Mouse (Mus musculus) macrophage (primary cell): Measurements from ENCODE around the gene Klrc3. TPM values are rescaled to one million over a fixed set of nuclear protein-coding genes. Genes with fewer than 3 reads are reported as not detected.
"Not testable (repeated sequence)": the region's sequence is repeated elsewhere in the genome, so short reads cannot be mapped to it uniquely, and the experiment has no call there.

ENCODE experiments used
- H3K27ac ChIP-seq: fragments of 350-480 bp; formaldehyde crosslinking; 2 replicates; pipeline ENCODE4 v1.9.0; 2021
- H3K36me3 ChIP-seq: fragments of 350-480 bp; formaldehyde crosslinking; 2 replicates; pipeline ENCODE4 v1.9.0; 2021; ENCODE audit errors: inconsistent target
- H3K4me3 ChIP-seq: fragments of 350-480 bp; formaldehyde crosslinking; 2 replicates; pipeline ENCODE4 v1.9.0; 2021; ENCODE audit errors: inconsistent target
- H3K79me2 ChIP-seq: fragments of 350-480 bp; formaldehyde crosslinking; 2 replicates; pipeline ENCODE4 v1.9.0; 2021; ENCODE audit errors: inconsistent target
- WGBS: methylation state at CpG from one replicate; pipeline ENCODE4 v1.1.7; 2026; ENCODE audit warnings: inconsistent platforms; ENCODE audit not compliant: missing documents; 5-methylcytosine and 5-hydroxymethylcytosine counted together
- polyA plus RNA-seq: library from polyadenylated mRNA; stranded (reverse); fragments of 250-400 nt; gene quantifications from 3 replicates; pipeline ENCODE4 v1.2.4, GENCODE M21; 2018; ENCODE audit warnings: inconsistent platforms
- total RNA-seq, 78 experiments: library from RNA; depleted of rRNA; stranded (reverse); fragments of 250-400 nt; gene quantifications; 1 replicate in 9 of 78; 2 replicates in 24 of 78; 3 replicates in 43 of 78; 4 replicates in 2 of 78; pipeline ENCODE4 v1.2.4; 2018; ENCODE audit warnings: inconsistent platforms in 56 of 78

Klrc3 gene
- not detected for total RNA-seq (2018; cell fraction: chromatin; rRNA removed)
- total RNA-seq (2018; cell fraction: cytosol; rRNA removed), result not detected
- total RNA-seq (2018; cell fraction: nucleus; rRNA removed), result not detected
- not detected in 3 replicates for polyA plus RNA-seq

DNA sequence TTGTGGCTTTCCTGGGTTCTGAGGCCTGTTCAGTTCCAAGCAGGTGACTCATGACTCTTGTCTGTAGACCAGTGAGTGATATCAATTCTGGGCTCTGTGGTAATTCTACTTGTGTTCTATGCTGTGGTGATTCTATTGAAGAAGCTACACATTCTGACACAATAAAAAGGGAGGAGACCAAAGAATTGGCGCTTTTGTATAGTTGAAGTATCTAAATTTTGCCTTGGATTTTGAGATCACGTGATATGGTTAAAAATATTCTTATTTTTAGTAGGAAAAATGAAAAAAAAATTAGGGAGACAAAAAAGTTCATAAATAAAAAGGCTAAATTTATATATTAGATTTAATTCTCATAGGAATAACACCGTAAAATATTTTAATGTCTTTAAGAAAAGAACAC lies at the start of gene Klrc3:
Gene Klrc3, minus strand, starts transcription at position 101 of the 400 bp plus-strand sequence.
- 100% methylated on average over 2 of the region's 3 CpGs for WGBS
- H3K36me3 ChIP-seq, H3K79me2 ChIP-seq, H3K27ac ChIP-seq, H3K4me3 ChIP-seq: not testable (repeated sequence)

DNA sequence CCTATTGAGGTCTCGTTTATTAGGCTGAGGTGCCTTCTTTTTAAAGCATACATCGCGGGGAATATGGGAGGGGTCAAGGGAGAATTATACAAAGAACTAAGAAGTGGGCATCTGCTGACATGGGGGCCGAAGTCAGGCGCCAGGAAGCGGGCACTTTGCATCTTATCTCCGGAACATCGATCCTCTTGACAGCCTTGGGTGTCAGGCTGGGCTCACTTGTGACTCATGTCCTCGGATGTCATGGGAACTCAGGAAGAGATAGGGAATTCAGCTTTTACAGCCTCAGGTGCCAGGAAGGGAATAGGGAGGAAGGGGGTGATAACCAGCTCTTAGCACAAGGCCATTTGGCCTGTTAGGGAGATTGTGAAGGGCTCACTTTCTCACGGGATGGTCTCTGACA lies 48.3 kb upstream of the Klrc3 start:
- WGBS, result 89% methylated on average over 10 of the region's 10 CpGs
- not testable (repeated sequence) for H3K4me3 ChIP-seq, H3K79me2 ChIP-seq, H3K27ac ChIP-seq, H3K36me3 ChIP-seq

DNA sequence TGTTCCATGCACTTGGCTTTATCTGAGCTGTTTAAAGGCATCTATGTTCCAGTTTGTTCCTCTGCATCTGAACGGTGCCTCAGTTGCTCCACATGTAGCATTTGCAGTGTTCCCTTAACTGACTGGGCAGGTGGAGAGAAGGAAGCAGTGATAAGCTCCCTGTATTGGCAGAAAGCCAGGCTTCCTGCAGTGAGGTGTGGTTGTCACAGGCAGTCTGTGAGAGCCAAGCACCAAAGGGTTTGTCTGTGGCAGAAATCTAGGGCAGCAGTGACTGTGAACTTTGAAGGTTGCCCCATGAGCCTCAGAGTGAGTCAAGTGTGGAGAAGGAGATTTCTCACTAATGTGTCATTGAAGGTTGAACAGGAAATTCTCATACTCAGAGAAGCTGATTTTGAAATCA lies 37.2 kb upstream of the Klrc3 start:
- H3K79me2 ChIP-seq, result no peaks in the 10 kb centered on the region
- H3K27ac ChIP-seq, result no peak overlapping the region
- 17% methylated on average over 1 of the region's 1 CpGs for WGBS
- H3K4me3 ChIP-seq, result no peak overlapping the region
- H3K36me3 ChIP-seq, result no peaks in the 10 kb centered on the region

DNA sequence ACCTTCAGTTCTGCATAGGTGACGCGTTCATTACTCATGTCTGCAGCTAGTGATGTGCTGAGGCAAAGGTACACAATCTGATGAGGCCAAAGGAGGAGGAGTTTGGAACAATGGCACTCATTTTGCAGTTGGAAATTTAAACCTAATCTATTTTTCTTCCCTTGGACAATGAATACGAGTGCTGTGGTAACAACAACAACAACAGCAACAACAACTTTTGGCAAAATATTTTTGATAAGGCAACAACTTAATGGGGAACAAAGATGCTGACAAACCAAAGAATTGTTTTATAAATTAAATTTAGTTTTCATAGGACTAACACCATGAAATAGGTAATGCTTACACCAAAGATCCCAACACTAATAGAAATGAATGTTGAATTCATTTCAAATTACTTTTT lies 35.7 kb upstream of the Klrc3 start, which contains the start of gene Klrc1:
Gene Klrc1, minus strand, starts transcription at position 101 of the 400 bp plus-strand sequence.
- H3K4me3 ChIP-seq, result no peak within 1 kb of the TSS
- no peaks in the 10 kb centered on the region for H3K79me2 ChIP-seq
- no peak within 1 kb of the TSS for H3K27ac ChIP-seq
- H3K36me3 ChIP-seq, result no peaks in the 10 kb centered on the region
- WGBS, result 95% methylated on average over 3 of the region's 3 CpGs

DNA sequence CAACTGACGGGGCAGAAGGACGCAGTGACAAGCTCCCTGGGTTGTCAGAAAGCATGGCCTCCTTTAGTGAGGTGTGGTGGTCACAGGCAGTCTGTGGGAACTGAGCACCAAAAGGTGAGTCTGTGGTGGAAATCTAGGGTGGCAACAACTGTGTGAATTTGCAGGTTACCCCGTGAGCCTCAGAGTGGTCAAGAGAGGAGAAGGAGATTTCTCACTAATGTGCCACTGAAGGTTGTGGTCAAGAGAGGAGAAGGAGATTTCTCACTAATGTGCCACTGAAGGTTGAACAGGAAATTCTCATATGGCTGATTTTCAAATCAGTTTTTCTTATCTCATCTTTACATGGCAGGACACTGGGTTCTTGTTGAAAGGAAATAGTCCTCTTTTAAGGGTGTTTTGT lies 18.2 kb upstream of the Klrc3 start:
- not testable (repeated sequence) for H3K4me3 ChIP-seq, H3K79me2 ChIP-seq, H3K27ac ChIP-seq, H3K36me3 ChIP-seq
- no CpG with 5 or more reads among the region's 3 CpGs for whole genome bisulfite sequencing

DNA sequence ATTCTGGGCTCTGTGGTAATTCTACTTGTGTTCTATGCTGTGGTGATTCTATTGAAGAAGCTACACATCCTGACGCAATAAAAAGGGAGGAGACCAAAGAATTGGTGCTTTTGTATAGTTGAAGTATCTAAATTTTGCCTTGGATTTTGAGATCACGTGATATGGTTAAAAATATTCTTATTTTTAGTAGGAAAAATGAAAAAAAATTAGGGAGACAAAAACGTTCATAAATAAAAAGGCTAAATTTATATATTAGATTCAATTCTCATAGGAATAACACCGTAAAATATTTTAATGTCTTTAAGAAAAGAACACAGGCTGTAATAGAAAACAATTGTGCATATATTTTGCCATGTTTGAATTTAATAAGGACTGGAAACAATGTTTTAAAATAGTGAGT lies 17.5 kb upstream of the Klrc3 start, which contains the start of gene Klrc2:
Gene Klrc2, minus strand, starts transcription at position 101 of the 400 bp plus-strand sequence.
- not testable (repeated sequence) for H3K79me2 ChIP-seq, H3K4me3 ChIP-seq, H3K27ac ChIP-seq, H3K36me3 ChIP-seq
- WGBS, result 90% methylated on average over 2 of the region's 4 CpGs

DNA sequence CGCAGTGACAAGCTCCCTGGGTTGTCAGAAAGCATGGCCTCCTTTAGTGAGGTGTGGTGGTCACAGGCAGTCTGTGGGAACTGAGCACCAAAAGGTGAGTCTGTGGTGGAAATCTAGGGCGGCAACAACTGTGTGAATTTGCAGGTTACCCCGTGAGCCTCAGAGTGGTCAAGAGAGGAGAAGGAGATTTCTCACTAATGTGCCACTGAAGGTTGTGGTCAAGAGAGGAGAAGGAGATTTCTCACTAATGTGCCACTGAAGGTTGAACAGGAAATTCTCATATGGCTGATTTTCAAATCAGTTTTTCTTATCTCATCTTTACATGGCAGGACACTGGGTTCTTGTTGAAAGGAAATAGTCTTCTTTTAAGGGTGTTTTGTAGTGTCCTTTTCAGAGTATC lies 917 bp upstream of the Klrc3 start:
- H3K36me3 ChIP-seq, H3K27ac ChIP-seq, H3K4me3 ChIP-seq, H3K79me2 ChIP-seq: not testable (repeated sequence)
- no CpG with 5 or more reads among the region's 3 CpGs for WGBS

DNA sequence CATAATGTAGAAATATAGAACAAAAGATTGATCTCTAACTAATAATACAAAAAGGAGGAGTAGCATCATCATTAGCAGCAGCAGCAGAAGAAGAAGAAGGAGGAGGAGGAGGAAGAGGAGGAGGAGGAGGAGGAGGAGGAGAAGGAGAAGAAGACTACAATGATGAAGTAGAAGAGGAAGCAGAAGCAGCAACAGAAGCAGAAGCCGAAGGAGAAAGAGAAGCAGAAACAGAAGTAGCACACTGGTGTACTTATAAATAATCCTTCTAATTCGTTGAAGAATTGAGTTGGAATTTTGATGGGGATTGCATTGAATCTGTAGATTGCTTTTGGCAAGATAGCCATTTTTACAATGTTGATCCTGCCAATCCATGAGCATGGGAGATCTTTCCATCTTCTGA lies 12.1 kb downstream of the Klrc3 start:
- not testable (repeated sequence) for H3K79me2 ChIP-seq, H3K4me3 ChIP-seq, H3K27ac ChIP-seq, H3K36me3 ChIP-seq
- WGBS, result 0% methylated on average over 1 of the region's 2 CpGs

DNA sequence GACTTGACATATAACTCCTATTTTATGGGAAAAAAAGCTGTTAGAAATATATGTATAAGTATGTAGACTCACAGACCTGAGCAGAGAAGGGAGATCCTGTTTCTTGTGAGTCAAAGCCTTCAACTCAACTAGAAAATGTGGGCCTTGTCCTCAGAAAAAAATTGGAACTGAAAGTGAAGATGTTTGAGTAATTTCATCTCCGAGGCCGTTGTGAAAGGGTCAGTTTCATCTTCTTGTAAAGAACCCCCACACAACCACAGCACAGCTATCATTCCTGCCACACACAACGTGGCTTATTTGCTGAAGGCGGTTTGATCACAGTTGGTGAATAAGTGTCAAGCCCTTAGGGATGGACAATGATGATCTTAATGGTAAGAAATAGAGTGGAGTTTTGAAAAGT lies 19.4 kb downstream of the Klrc3 start, which contains the start of gene Klrk1:
Gene Klrk1, minus strand, starts transcription at position 130 of the 400 bp plus-strand sequence.
- H3K36me3 ChIP-seq, result no peaks in the 10 kb centered on the region
- no peak within 1 kb of the TSS for H3K27ac ChIP-seq
- H3K4me3 ChIP-seq, result no peak within 1 kb of the TSS
- WGBS, result 7% methylated on average over 4 of the region's 4 CpGs
- H3K79me2 ChIP-seq, result no peaks in the 10 kb centered on the region

DNA sequence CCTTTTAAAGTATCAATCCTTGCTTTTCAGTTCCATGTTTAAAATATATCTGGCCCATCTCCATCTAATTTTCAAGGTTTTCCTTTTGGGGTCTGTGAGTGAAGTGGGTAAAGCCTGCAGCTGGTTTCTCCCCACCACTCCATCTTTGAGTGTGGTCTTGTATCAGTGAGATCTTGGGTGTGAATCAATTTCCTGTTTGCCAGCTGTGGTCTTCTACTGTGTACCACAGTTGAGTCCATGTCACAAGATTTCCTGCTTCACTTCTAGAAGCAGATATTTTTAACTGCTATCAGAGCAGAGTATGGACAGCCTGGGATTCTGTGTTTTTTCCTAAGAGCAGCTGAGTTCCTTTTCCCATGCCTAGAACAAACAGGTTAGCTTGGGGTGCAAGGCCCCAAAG lies 34.8 kb downstream of the Klrc3 start:
- H3K79me2 ChIP-seq, result no peaks in the 10 kb centered on the region
- H3K4me3 ChIP-seq, result no peak overlapping the region
- H3K36me3 ChIP-seq, result no peaks in the 10 kb centered on the region
- H3K27ac ChIP-seq, result no peak overlapping the region

DNA sequence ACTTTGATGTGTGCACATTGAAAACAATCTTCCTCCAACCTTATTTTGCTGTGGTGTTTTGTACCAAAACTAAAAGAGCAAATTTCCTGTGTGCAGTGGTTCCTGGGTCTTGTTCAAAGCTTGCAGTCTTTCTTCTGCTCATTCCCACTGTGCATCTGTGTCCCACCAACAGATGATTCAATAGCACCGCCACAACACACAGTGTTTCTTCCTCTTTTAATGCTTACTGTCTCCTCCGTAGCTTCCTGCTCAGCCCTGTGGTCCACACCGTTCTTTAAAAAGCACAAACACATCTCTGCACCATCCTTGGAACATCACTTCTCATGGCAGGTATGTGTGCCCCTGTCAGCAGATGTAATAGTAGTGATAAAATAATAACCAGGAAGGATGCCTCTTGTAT lies 51.6 kb downstream of the Klrc3 start, which contains the start of gene Klrd1:
Gene Klrd1, plus strand, starts transcription at position 275 of the 400 bp plus-strand sequence.
- 3% methylated on average over 3 of the region's 3 CpGs for whole genome bisulfite sequencing

More for the DNA sequence above, 51.6 kb downstream of the Klrc3 start, which contains the start of gene Klrd1:
- Histone ChIP-seq H3K27ac (no peak within 1 kb of the TSS), H3K36me3 (no peaks in the 10 kb centered on the region), H3K4me3 (no peak within 1 kb of the TSS), H3K79me2 (no peaks in the 10 kb centered on the region)

Other genes starting within 250 kb of the Klrc3 start
- 0.93 to 5.0 TPM (median 1.5 TPM) in 3 replicates for gene Clec1b, start 246.0 kb downstream of the Klrc3 start, polyA plus RNA-seq
- gene Clec9a, start 234.5 kb downstream of the Klrc3 start, polyA plus RNA-seq, result 0.48 to 1.2 TPM in 2 of 3 replicates, not detected in the other
- 0.12 to 0.80 TPM (median 0.65 TPM) in 3 replicates for gene Clec1a, start 191.3 kb downstream of the Klrc3 start, polyA plus RNA-seq
- 0.28 to 0.32 TPM (median 0.30 TPM) in 3 replicates for gene Olr1, start 136.2 kb downstream of the Klrc3 start, polyA plus RNA-seq
- not detected in 3 replicates for gene Tmem52b, start 130.8 kb downstream of the Klrc3 start, polyA plus RNA-seq
- 89.2 to 276 TPM (median 184 TPM) in 3 replicates for gene Gabarapl1, start 110.2 kb downstream of the Klrc3 start, polyA plus RNA-seq
- not detected in 3 replicates for gene Klre1, start 65.4 kb downstream of the Klrc3 start, polyA plus RNA-seq
- 0.64 to 1.4 TPM (median 0.66 TPM) in 3 replicates for gene Klrd1, start 51.6 kb downstream of the Klrc3 start, polyA plus RNA-seq
- 0.21 to 2.0 TPM (median 1.7 TPM) in 3 replicates for gene Klrk1, start 19.5 kb downstream of the Klrc3 start, polyA plus RNA-seq
- gene Klrc2, start 17.4 kb upstream of the Klrc3 start, polyA plus RNA-seq, result not detected in 3 replicates
- 0.07 TPM in 1 of 3 replicates, not detected in the others for gene Klrc1, start 35.6 kb upstream of the Klrc3 start, polyA plus RNA-seq
- gene Klri1, start 73.8 kb upstream of the Klrc3 start, polyA plus RNA-seq, result not detected in 3 replicates
- gene Klri2, start 97.1 kb upstream of the Klrc3 start, polyA plus RNA-seq, result 0.07 TPM in 1 of 3 replicates, not detected in the others
- gene Gm156, start 140.9 kb upstream of the Klrc3 start, polyA plus RNA-seq, result not detected in 3 replicates
- not detected in 3 replicates for gene Gm17631, start 219.3 kb upstream of the Klrc3 start, polyA plus RNA-seq
- 0.98 to 1.4 TPM in 2 of 3 replicates, not detected in the other for gene Klra17, start 233.3 kb upstream of the Klrc3 start, polyA plus RNA-seq